ENCODE assay signal across 17 mouse cellular contexts in the genomic region with DNA sequence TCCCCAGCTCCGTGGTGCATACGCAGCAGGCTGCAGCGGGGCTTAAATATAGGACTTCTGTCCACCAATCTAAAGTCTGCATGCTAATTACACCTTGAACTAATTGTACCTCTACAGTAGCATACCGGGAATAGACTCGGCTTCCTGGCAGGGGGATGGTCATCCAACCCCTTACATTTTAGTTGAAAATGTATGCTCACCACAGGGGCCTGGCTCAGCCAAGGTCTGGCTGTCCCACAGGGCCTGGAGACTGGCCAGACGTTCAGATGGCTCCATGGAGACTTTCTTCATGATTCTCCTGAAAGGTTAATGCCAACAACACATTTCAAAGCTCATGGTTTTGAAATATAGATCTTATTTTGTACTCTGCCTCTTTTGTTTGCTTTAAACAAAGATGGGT.
DNase-seq lines count a peak whose midpoint lies in the region; ATAC-seq lines count a peak whose summit lies in the region.
"Had no signal": no experiment of that assay in that cellular context is flagged by ENCODE, and none has a peak within 500 bp of the region (broad histone marks: within the 10 kb centered on the region; RNA-seq: fewer than 3 reads in every experiment).

No protein-coding gene starts in this region.

- H3K9ac ChIP-seq in embryonic facial prominence, embryonic 15.5 days = no peak overlapping the region
- H3K9ac ChIP-seq: embryonic facial prominence, embryonic 12.5 days; hindbrain, embryonic 13.5 days; intestine, embryonic 15.5 days; neural tube, embryonic 13.5 days had no signal

- no peak overlapping the region for H3K27ac ChIP-seq in embryonic facial prominence, embryonic 15.5 days (replicated peaks)
- H3K27ac ChIP-seq: embryonic facial prominence, embryonic 12.5 days; hindbrain, embryonic 13.5 days; intestine, embryonic 15.5 days; layer of hippocampus, adult 2 months; neural tube, embryonic 13.5 days had no signal

- peak; percentile 17 for DNase-seq in adrenal gland, postnatal 14 days
- no peak for DNase-seq in adrenal gland, adult (ENCODE audit: inconsistent age in 2 of 2, low spot score in 1 of 2)
- peak; percentile 71 for DNase-seq in brain, adult 2 months (ENCODE audit: low read depth, low spot score)
- peak; percentile 77 for DNase-seq in cerebellum, adult 9-11 months
- DNase-seq in spleen, postnatal 36 days (ENCODE audit: low spot score in 2 of 2) = no peak
- no peak for DNase-seq in kidney, adult 8-10 months
- DNase-seq in thymus, adult 18-20 months = no peak
- DNase-seq: heart, postnatal 10 days; kidney, postnatal 10 days; lung, adult 18-20 months; right cerebral cortex, postnatal 4 days had no signal

- no peak overlapping the region for H3K4me2 ChIP-seq in embryonic facial prominence, embryonic 15.5 days (replicated peaks)
- H3K4me2 ChIP-seq: embryonic facial prominence, embryonic 12.5 days; hindbrain, embryonic 13.5 days; intestine, embryonic 15.5 days; neural tube, embryonic 13.5 days had no signal

- H3K4me3 ChIP-seq in embryonic facial prominence, embryonic 15.5 days (replicated peaks) = no peak overlapping the region
- H3K4me3 ChIP-seq: embryonic facial prominence, embryonic 12.5 days; hindbrain, embryonic 13.5 days; intestine, embryonic 15.5 days; layer of hippocampus, adult 2 months; neural tube, embryonic 13.5 days had no signal

- no peaks in the 10 kb centered on the region for H3K9me3 ChIP-seq in embryonic facial prominence, embryonic 15.5 days (replicated peaks)
- H3K9me3 ChIP-seq: embryonic facial prominence, embryonic 12.5 days; hindbrain, embryonic 13.5 days; intestine, embryonic 15.5 days; neural tube, embryonic 13.5 days had no signal

- 23% methylated on average over 6 of the region's 6 CpGs for WGBS in embryonic facial prominence, embryonic 15.5 days

- no peaks in the 10 kb centered on the region for H3K27me3 ChIP-seq in embryonic facial prominence, embryonic 15.5 days
- H3K27me3 ChIP-seq: embryonic facial prominence, embryonic 12.5 days; hindbrain, embryonic 13.5 days; intestine, embryonic 15.5 days; neural tube, embryonic 13.5 days had no signal

- H3K36me3 ChIP-seq in embryonic facial prominence, embryonic 15.5 days = no peaks in the 10 kb centered on the region
- H3K36me3 ChIP-seq: embryonic facial prominence, embryonic 12.5 days; hindbrain, embryonic 13.5 days; intestine, embryonic 15.5 days; neural tube, embryonic 13.5 days had no signal

- H3K4me1 ChIP-seq in embryonic facial prominence, embryonic 15.5 days = peaks cover 12% of the 10 kb centered on the region
- H3K4me1 ChIP-seq: intestine, embryonic 15.5 days had no signal

- ATAC-seq in embryonic facial prominence, embryonic 15.5 days (ENCODE audit: insufficient number of reproducible peaks, low FRiP score, low TSS enrichment, low read depth) = 0 out of 2 replicates have a peak, but pooled peaks have one; percentile 19
- ATAC-seq: intestine, embryonic 15.5 days had no signal

Comparison
In these comparisons a context has a peak if more than half of its experiments do, and no peak if none do; other contexts are left out.
1. DNase-seq: peak in adrenal gland, postnatal 14 days (single experiment), brain, adult 2 months (single experiment) and cerebellum, adult 9-11 months (single experiment); none in adrenal gland, adult (0 of 2), spleen, postnatal 36 days (0 of 2), kidney, adult 8-10 months (0 of 2) and thymus, adult 18-20 months (0 of 2).